Mouse (Mus musculus): Measurements from ENCODE around the gene Mif4gd. TPM values are rescaled to one million over a fixed set of nuclear protein-coding genes. Genes with fewer than 3 reads are reported as not detected.

Gene Mif4gd
- polyA plus RNA-seq, 1 experiment from 2014 or later, result 34.4 TPM

Other genes starting within 250 kb of the Mif4gd start
- gene Hid1, start 245.2 kb downstream of the Mif4gd start, polyA plus RNA-seq (2015; fragmentation: Nextera tagmentation; extraction: Ambion mirVana), result 32.9 and 41.0 TPM in 2 replicates
- gene Cdr2l, start 231.1 kb downstream of the Mif4gd start, polyA plus RNA-seq (2015; fragmentation: Nextera tagmentation; extraction: Ambion mirVana), result 10.0 and 10.5 TPM in 2 replicates
- gene Mrpl58, start 209.2 kb downstream of the Mif4gd start, polyA plus RNA-seq (2015; fragmentation: Nextera tagmentation; extraction: Ambion mirVana), result 184 and 196 TPM in 2 replicates
- gene Atp5h, start 193.0 kb downstream of the Mif4gd start, polyA plus RNA-seq (2015; fragmentation: Nextera tagmentation; extraction: Ambion mirVana), result 824 and 904 TPM in 2 replicates
- gene Kctd2, start 192.8 kb downstream of the Mif4gd start, polyA plus RNA-seq (2015; fragmentation: Nextera tagmentation; extraction: Ambion mirVana), result 14.6 and 15.6 TPM in 2 replicates
- 0.23 and 0.35 TPM in 2 replicates for gene Trim80, start 172.4 kb downstream of the Mif4gd start, polyA plus RNA-seq (2015; fragmentation: Nextera tagmentation; extraction: Ambion mirVana)
- gene Slc16a5, start 150.5 kb downstream of the Mif4gd start, polyA plus RNA-seq (2015; fragmentation: Nextera tagmentation; extraction: Ambion mirVana), result 2.3 and 3.1 TPM in 2 replicates
- 5.5 and 6.8 TPM in 2 replicates for gene Armc7, start 137.3 kb downstream of the Mif4gd start, polyA plus RNA-seq (2015; fragmentation: Nextera tagmentation; extraction: Ambion mirVana)
- 115 and 123 TPM in 2 replicates for gene Nt5c, start 121.1 kb downstream of the Mif4gd start, polyA plus RNA-seq (2015; fragmentation: Nextera tagmentation; extraction: Ambion mirVana)
- gene Jpt1, start 98.6 kb downstream of the Mif4gd start, polyA plus RNA-seq (2015; fragmentation: Nextera tagmentation; extraction: Ambion mirVana), result 472 and 482 TPM in 2 replicates
- 838 and 874 TPM in 2 replicates for gene Sumo2, start 76.7 kb downstream of the Mif4gd start, polyA plus RNA-seq (2015; fragmentation: Nextera tagmentation; extraction: Ambion mirVana)
- 159 and 181 TPM in 2 replicates for gene Nup85, start 48.5 kb downstream of the Mif4gd start, polyA plus RNA-seq (2015; fragmentation: Nextera tagmentation; extraction: Ambion mirVana)
- 81.7 and 92.7 TPM in 2 replicates for gene Mrps7, start 9.0 kb downstream of the Mif4gd start, polyA plus RNA-seq (2015; fragmentation: Nextera tagmentation; extraction: Ambion mirVana)
- gene Gga3, start 8.9 kb downstream of the Mif4gd start, polyA plus RNA-seq (2015; fragmentation: Nextera tagmentation; extraction: Ambion mirVana), result 15.9 and 24.3 TPM in 2 replicates
- gene Slc25a19, start 15.3 kb upstream of the Mif4gd start, polyA plus RNA-seq (2015; fragmentation: Nextera tagmentation; extraction: Ambion mirVana), result 21.5 and 23.9 TPM in 2 replicates
- 83.5 and 85.7 TPM in 2 replicates for gene Grb2, start 95.6 kb upstream of the Mif4gd start, polyA plus RNA-seq (2015; fragmentation: Nextera tagmentation; extraction: Ambion mirVana)
- gene Tmem94, start 152.5 kb upstream of the Mif4gd start, polyA plus RNA-seq (2015; fragmentation: Nextera tagmentation; extraction: Ambion mirVana), result 19.9 and 20.7 TPM in 2 replicates
- gene Caskin2, start 200.7 kb upstream of the Mif4gd start, polyA plus RNA-seq (2015; fragmentation: Nextera tagmentation; extraction: Ambion mirVana), result 11.7 and 13.1 TPM in 2 replicates
- 28.2 and 30.6 TPM in 2 replicates for gene Tsen54, start 201.8 kb upstream of the Mif4gd start, polyA plus RNA-seq (2015; fragmentation: Nextera tagmentation; extraction: Ambion mirVana)
- 60.4 and 61.5 TPM in 2 replicates for gene Llgl2, start 211.1 kb upstream of the Mif4gd start, polyA plus RNA-seq (2015; fragmentation: Nextera tagmentation; extraction: Ambion mirVana)
- 17.8 and 24.7 TPM in 2 replicates for gene Myo15b, start 245.4 kb upstream of the Mif4gd start, polyA plus RNA-seq (2015; fragmentation: Nextera tagmentation; extraction: Ambion mirVana)

Measured in stomach, embryonic 15.5 days (tissue).